Mouse (Mus musculus) G1E (cell line): ENCODE results near the gene Olfr332. TPM values are rescaled to one million over a fixed set of nuclear protein-coding genes. Genes with fewer than 3 reads are reported as not detected.
"Not testable (repeated sequence)": the region's sequence is repeated elsewhere in the genome, so short reads cannot be mapped to it uniquely, and the experiment has no call there.

Experiments
- ATAC-seq: 2 replicates; pipeline ENCODE4 v1.8.0; 2016; ENCODE audit warnings: mild to moderate bottlenecking; ENCODE audit not compliant: insufficient number of reproducible peaks, poor library complexity, low FRiP score, severe bottlenecking; ENCODE audit errors: extremely low read depth
- DNase-seq: peaks from one replicate; pipeline ENCODE4 v3.0.0; 2012; ENCODE audit warnings: low spot score
- H3K27me3 ChIP-seq: 2 replicates; pipeline ENCODE4 v1.6.1; 2012; ENCODE audit warnings: mild to moderate bottlenecking, low read length, inconsistent platforms; ENCODE audit not compliant: insufficient read depth
- H3K36me3 ChIP-seq: replicated peaks from 2 replicates; pipeline ENCODE3; 2012; ENCODE audit warnings: mild to moderate bottlenecking, inconsistent platforms
- H3K4me1 ChIP-seq: 2 replicates; pipeline ENCODE4 v1.6.1; 2012; ENCODE audit warnings: low read depth, low read length, inconsistent platforms, mixed read lengths; ENCODE audit not compliant: insufficient read depth
- H3K4me3 ChIP-seq: 2 replicates; pipeline ENCODE4 v1.5.1; 2012; ENCODE audit warnings: low read depth, mild to moderate bottlenecking, inconsistent platforms, low read length, moderate library complexity, mixed read lengths
- H3K9me3 ChIP-seq: replicated peaks from 2 replicates; pipeline ENCODE4 v1.6.1; 2012; ENCODE audit warnings: inconsistent platforms
- CTCF ChIP-seq: IDR thresholded peaks from 2 replicates; pipeline ENCODE4 v1.5.1; 2012; ENCODE audit warnings: low read depth, low read length, inconsistent platforms, mixed read lengths
- GATA1 ChIP-seq: IDR thresholded peaks from 2 replicates; pipeline ENCODE4 v1.6.1; 2012; ENCODE audit warnings: borderline replicate concordance, low read length, inconsistent platforms, mixed read lengths
- GATA2 ChIP-seq: IDR thresholded peaks from 2 replicates; pipeline ENCODE4 v1.6.1; 2012; ENCODE audit warnings: low read depth, low read length, inconsistent platforms, borderline replicate concordance
- POLR2AphosphoS5 ChIP-seq: IDR thresholded peaks from 2 replicates; pipeline ENCODE4 v1.6.1; 2012; ENCODE audit warnings: low read depth, low read length, inconsistent platforms; ENCODE audit not compliant: insufficient replicate concordance
- TAL1 ChIP-seq: conservative IDR thresholded peaks from 2 replicates; pipeline ENCODE4 v1.6.1; 2012; ENCODE audit warnings: low read depth, low read length, inconsistent platforms, mixed read lengths
- polyA plus RNA-seq: library from polyadenylated mRNA; stranded (reverse); fragments of >175 nt; gene quantifications from 2 replicates; pipeline ENCODE4 v1.2.3, GENCODE M21; 2012
- total RNA-seq, 2 experiments: library from RNA; stranded (forward) in 1 of 2; stranded (reverse) in 1 of 2; fragments of 200-1000 nt in 1 of 2; fragments of >200 nt in 1 of 2; fragmentation: Nextera tagmentation in 1 of 2; gene quantifications; 2 replicates each; pipeline ENCODE4 v1.2.3; 2014 to 2017

Gene Olfr332
- not detected in 2 replicates for total RNA-seq (2014; fragmentation: Nextera tagmentation)
- total RNA-seq (2017) = 0.11 TPM in 1 of 2 replicates, not detected in the other
- polyA plus RNA-seq = not detected in 2 replicates

DNA sequence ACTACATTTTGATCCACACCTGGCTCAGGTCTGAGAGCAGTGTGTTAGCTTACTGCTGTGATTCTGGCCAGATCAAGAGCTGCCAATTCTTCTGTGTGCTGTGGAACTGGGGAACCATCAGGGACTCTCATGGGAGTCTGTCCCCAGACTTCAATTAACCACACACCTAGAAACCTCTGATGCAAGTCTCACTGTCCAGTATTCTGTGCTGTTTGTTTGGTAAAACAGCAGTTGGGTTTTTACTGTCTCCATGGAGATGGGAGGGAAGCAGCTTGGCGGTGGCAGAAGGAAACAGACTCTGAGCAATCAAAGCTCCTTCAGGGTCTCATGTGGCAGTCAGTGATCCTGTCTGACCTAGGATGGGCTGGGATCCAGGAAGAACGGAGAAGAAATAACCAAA, at the start of gene Olfr332:
TSS of gene Olfr332 (minus strand) at position 101 of the 400 bp plus-strand sequence.
- Histone ChIP-seq H3K9me3 (no peaks in the 10 kb centered on the region), H3K36me3 (no peaks in the 10 kb centered on the region), H3K4me1 (no peaks in the 10 kb centered on the region), H3K4me3 (no peak within 1 kb of the TSS), H3K27me3 (peaks cover 11% of the 10 kb centered on the region)
- no peak for DNase-seq
- no peak for TF ChIP-seq CTCF
- TF ChIP-seq TAL1 = no peak
- no peak for TF ChIP-seq POLR2AphosphoS5
- no peak for TF ChIP-seq GATA2
- no peak for TF ChIP-seq GATA1
- ATAC-seq = no peak

DNA sequence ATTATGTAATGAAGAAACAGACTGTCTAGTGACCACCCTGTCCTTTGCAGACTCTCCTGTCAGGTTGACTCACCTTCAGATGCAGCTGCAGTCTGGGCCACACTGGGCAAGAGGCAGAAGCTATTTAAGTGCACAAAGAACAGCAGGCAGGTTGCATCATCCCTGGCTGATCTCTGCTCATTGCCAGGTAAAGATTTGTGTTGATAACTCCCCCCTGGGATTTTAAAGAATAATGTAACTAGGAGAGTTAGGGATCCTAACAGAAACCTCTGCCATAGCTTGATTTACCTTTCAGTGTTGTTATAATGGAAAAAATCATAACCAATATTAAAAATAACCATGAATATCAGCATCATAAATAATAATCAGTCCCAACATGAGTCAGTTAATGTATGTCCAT, 42.4 kb upstream of the Olfr332 start, which contains the start of gene Olfr330:
TSS of gene Olfr330 (minus strand) at position 101 of the 400 bp plus-strand sequence.
- not testable (repeated sequence) for ATAC-seq, H3K9me3 ChIP-seq, H3K4me1 ChIP-seq, DNase-seq, H3K27me3 ChIP-seq, H3K36me3 ChIP-seq, H3K4me3 ChIP-seq

DNA sequence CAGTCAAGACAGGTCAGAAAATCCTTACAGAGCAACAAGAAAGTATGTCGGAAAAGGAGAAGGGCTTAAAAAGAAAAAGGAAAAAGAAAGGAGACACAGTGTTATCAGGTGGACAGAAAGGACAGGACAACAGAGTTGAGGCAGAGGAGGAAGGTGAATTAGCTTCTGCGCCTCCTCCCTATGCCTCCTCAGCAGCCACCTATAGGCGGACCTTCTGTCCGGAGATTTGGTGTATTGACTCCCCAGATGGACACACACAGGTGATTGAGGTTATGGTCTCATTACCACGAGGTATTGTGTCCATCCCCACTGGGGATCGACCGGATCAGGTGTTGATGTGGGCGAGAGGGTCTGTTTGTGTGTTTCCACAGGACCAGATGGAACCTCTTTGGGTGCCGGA, 27.4 kb upstream of the Olfr332 start:
- not testable (repeated sequence) for H3K4me1 ChIP-seq, H3K4me3 ChIP-seq, ATAC-seq, H3K9me3 ChIP-seq, H3K27me3 ChIP-seq, DNase-seq, H3K36me3 ChIP-seq

DNA sequence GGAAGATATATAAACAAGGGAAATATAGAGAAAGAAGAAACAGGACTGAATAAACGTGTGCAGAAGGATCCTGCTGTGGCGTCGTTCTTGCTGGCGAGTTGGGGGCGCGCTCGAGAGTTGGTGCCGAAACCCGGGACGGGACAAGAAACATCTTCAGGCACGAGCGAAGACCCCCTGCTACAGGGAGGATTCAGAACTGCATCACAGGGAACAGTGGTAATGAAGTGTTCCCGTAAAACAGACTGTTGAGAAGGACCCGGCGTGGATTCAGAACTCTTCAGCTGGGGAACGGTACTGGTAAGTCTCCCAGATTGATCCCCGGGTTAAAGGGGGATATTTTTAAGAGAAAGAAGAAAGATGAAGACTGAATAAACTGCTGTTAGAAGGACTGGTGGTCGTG, 26.6 kb upstream of the Olfr332 start:
- H3K4me1 ChIP-seq, DNase-seq, H3K9me3 ChIP-seq, H3K27me3 ChIP-seq, H3K36me3 ChIP-seq, ATAC-seq, H3K4me3 ChIP-seq: not testable (repeated sequence)

DNA sequence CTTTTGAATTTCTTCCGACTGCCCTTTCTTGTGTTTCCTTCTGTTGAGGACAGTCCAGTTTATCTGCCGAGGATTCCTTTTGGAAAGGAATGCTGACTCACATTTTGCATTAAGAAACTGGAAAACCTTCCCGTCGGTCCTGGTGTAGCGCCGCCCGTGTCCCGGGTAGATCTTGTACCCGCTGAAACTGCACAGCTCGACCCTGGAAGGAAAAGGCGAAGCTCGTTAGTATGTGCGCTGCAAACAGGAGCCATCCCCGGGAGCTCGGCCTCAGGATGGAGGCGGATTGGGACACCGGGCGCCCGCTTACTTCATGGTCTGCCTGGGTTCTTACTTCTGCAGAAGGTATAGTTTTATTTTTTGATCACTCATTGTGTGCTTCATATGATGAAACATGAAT, 16.7 kb upstream of the Olfr332 start:
- peak overlapping the region; percentile 44; the same call in 1 of the 2 replicates for H3K4me3 ChIP-seq
- ATAC-seq = peak; percentile 54; the same call in 1 of the 2 replicates

DNA sequence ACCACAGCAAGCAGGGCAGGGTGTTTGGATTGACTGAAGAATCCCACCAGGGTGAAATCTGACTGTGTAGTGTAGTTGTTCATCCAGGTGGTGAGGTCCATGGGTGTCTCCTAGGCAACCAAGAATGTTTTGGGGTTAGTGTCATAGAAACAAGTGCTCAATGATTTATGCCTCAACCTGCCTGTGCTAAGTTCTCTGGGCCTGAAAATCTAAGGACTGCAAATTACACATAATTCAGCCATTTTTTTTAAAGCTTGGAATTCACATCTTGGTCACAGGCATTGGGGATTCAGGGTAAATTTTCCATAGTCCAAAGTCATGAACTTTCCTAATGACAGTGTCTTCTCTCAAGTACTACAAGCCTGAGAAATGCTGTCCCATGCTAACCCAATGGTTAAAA, 10.1 kb upstream of the Olfr332 start, which contains the start of gene Olfr331:
TSS of gene Olfr331 (minus strand) at position 101 of the 400 bp plus-strand sequence.
- not testable (repeated sequence) for H3K36me3 ChIP-seq, H3K9me3 ChIP-seq, DNase-seq, ATAC-seq, H3K27me3 ChIP-seq, H3K4me1 ChIP-seq, H3K4me3 ChIP-seq

More for the DNA sequence above, 16.7 kb upstream of the Olfr332 start:
- H3K4me1 ChIP-seq, H3K9me3 ChIP-seq, H3K36me3 ChIP-seq, DNase-seq, H3K27me3 ChIP-seq: not testable (repeated sequence)

DNA sequence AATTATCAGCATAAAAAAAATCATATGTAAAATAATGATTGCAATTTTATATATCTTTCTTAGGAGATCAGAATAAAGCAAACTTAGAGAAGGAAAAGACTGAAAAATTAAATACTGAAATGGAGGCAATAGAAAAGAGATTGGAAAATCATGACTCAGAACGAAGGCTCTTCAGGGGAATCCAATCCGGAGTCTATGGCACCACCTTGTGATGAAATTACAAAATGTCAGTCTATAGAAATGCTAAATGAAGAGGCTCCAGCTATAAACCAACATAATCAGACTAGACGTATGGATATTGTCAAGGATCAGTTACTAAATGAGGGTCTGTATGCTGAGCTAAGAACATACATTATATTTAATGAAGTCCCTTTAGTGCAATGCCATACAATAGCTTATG, 6.9 kb upstream of the Olfr332 start:
- DNase-seq = no peak
- Histone ChIP-seq H3K9me3 (no peaks in the 10 kb centered on the region), H3K4me3 (no peak overlapping the region), H3K36me3 (no peaks in the 10 kb centered on the region), H3K27me3 (peaks cover 10% of the 10 kb centered on the region), H3K4me1 (no peaks in the 10 kb centered on the region)
- ATAC-seq = no peak
- TF ChIP-seq POLR2AphosphoS5 (no peak), GATA2 (no peak), GATA1 (no peak), TAL1 (no peak), CTCF (no peak)

DNA sequence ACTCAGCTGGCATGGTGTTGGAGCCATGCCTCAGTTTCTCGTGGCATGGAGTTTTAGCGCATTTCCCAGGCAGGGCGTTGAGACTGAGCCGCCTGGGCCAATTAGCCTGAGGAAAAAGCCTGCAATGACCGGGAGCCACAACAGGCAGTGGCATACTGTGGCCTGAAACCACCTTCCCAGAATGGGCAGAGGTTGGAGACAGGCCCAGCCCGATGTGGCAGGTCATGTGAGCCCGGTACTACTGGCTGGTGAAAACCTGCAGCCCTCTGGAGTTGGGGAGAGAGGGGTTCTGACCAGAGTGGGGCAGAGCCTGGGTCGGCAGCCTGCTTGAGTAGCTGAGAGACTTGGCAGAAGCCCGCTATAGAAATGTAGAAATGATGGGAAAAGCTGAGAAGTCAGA, 6.4 kb upstream of the Olfr332 start:
- Histone ChIP-seq H3K9me3 (no peaks in the 10 kb centered on the region), H3K4me1 (no peaks in the 10 kb centered on the region), H3K36me3 (no peaks in the 10 kb centered on the region), H3K4me3 (no peak overlapping the region), H3K27me3 (peaks cover 10% of the 10 kb centered on the region)
- TF ChIP-seq GATA1 (no peak), CTCF (no peak)
- DNase-seq (no peak), ATAC-seq (no peak)
